Mouse (Mus musculus): ENCODE measurements around the gene Olfr1354. TPM values are rescaled to one million over a fixed set of nuclear protein-coding genes. Genes with fewer than 3 reads are reported as not detected.
"Not testable (repeated sequence)": the region's sequence is repeated elsewhere in the genome, so short reads cannot be mapped to it uniquely, and the experiment has no call there.

The Olfr1354 gene
- total RNA-seq (2021), result not detected
- long read RNA-seq, experiment 1, result 0 reads
- long read RNA-seq, experiment 2, result 0 reads

GRCm38 (mm10) chr10:78912871-78913270 lies at the start of gene Olfr1354:
TSS of gene Olfr1354 (plus strand) at chr10:78913171.
- not testable (repeated sequence) for DNase-seq (ENCODE audit: low spot score in 2 of 2)

DNA sequence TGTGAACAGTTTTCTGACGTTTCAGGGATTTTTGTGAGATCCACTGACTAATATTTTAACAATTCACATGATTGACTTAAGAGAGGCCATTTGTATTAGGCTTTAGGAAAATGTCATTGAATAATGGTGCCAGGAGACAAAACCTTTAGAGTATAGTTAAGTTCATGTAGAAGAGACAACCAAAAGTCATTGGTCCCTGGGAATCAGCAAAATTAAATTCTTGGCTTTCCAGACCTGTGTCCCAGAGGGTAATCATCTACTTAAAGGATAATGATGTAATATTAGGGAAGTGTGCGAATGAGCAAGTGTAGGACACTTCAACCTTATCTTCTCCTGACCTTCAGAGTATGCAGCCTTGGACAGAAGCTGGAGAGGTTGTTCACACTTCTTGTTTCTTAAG lies 37.7 kb upstream of the Olfr1354 start, which contains the start of gene Olfr1355:
Gene Olfr1355, plus strand, starts transcription at position 301 of the 400 bp plus-strand sequence.
- no peak for DNase-seq (ENCODE audit: low spot score in 2 of 2)

DNA sequence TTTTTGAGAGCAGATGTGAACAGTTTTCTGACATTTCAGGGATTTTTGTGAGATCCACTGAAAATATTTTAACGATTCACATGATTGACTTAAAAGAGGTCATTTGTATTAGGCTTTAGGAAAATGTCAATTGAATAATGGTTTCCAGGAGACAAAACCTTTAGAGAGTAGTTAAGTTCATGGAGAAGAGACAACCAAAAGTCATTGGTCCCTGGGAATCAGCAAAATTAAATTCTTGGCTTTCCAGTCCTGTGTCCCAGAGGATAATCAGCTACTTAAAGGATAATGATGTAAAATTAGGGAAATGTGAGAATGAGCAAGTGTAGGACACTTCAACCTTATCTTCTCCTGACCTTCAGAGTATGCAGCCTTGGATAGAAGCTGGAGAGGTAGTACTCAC lies 37.4 kb downstream of the Olfr1354 start, which contains the start of gene Olfr8:
Gene Olfr8, plus strand, starts transcription at position 301 of the 400 bp plus-strand sequence.
- DNase-seq (ENCODE audit: low spot score in 2 of 2), result not testable (repeated sequence)

- DNase-seq (ENCODE audit: low spot score in 2 of 2), result not testable (repeated sequence)
These were observed 50.0 kb downstream of the Olfr1354 start, which contains the start of gene Olfr1353 for GRCm38 (mm10) chr10:78963009-78963408. TSS of gene Olfr1353 (plus strand) at chr10:78963309.

Other genes starting within 250 kb of the Olfr1354 start
- not detected for gene Casp14, start 194.9 kb upstream of the Olfr1354 start, total RNA-seq (2021)
- gene Ccdc105, start 160.1 kb upstream of the Olfr1354 start, total RNA-seq (2021), result under 1 TPM; 0.49 to 0.59 TPM
- 10 to 100 TPM; 12.7 to 14.1 TPM for gene Slc1a6, start 132.7 kb upstream of the Olfr1354 start, total RNA-seq (2021)
- gene Olfr1356, start 61.0 kb upstream of the Olfr1354 start, total RNA-seq (2021), result not detected
- not detected for gene Olfr1355, start 37.6 kb upstream of the Olfr1354 start, total RNA-seq (2021)
- not detected for gene Olfr8, start 37.5 kb downstream of the Olfr1354 start, total RNA-seq (2021)
- not detected for gene Olfr1353, start 50.1 kb downstream of the Olfr1354 start, total RNA-seq (2021)
- not detected for gene Olfr1352, start 67.9 kb downstream of the Olfr1354 start, total RNA-seq (2021)
- not detected for gene Olfr1351, start 99.3 kb downstream of the Olfr1354 start, total RNA-seq (2021)
- gene Olfr57, start 115.6 kb downstream of the Olfr1354 start, total RNA-seq (2021), result not detected
- 10 to 100 TPM; 19.3 to 20.8 TPM for gene 2610008E11Rik, start 184.4 kb downstream of the Olfr1354 start, total RNA-seq (2021)
- gene Vmn2r80, start 235.6 kb downstream of the Olfr1354 start, total RNA-seq (2021), result not detected